Mouse (Mus musculus): ENCODE results near the gene Mfsd2b. TPM values are rescaled to one million over a fixed set of nuclear protein-coding genes. Genes with fewer than 3 reads are reported as not detected.
"Not testable (repeated sequence)": the region's sequence is repeated elsewhere in the genome, so short reads cannot be mapped to it uniquely, and the experiment has no call there.

The Mfsd2b gene
- polyA plus RNA-seq, 1 experiment from 2014 or later, result 4.9 TPM

GRCm38 (mm10) chr12:4906951-4907906 is 33.1 kb upstream of the Mfsd2b start, which contains the start of gene Ubxn2a:
Ubxn2a (minus strand) TSS chr12:4907705.
- Histone ChIP-seq H3K4me3 (ENCODE audit: low read depth, low read length) (peak within 1 kb of the TSS; percentile 63), H3K27ac (ENCODE audit: low read depth, low read length) (peak within 1 kb of the TSS; percentile 59), H3K9ac (ENCODE audit: low read length) (peak within 1 kb of the TSS; percentile 78), H3K4me1 (replicated peaks; ENCODE audit: control insufficient read depth, insufficient read depth, low read length) (no peaks in the 10 kb centered on the region), H3K9me3 (ENCODE audit: control insufficient read depth, low read length) (no peaks in the 10 kb centered on the region), H3K36me3 (ENCODE audit: control insufficient read depth, insufficient read depth, low read length) (no peaks in the 10 kb centered on the region), H3K27me3 (ENCODE audit: control insufficient read depth, insufficient read depth, low read length) (no peaks in the 10 kb centered on the region), H3K4me2 (ENCODE audit: low read depth, low read length, severe bottlenecking) (peak within 1 kb of the TSS; percentile 86)
- ATAC-seq (replicated peaks; ENCODE audit: low FRiP score) (peak; percentile 93), DNase-seq (ENCODE audit: low spot score) (peak; percentile 97)
- WGBS, result under 1% methylated on average over 122 of the region's 125 CpGs

GRCm38 (mm10) chr12:4906476-4906875 is 32.3 kb upstream of the Mfsd2b start:
- Histone ChIP-seq H3K27me3 (ENCODE audit: control insufficient read depth, insufficient read depth, low read length) (no peaks in the 10 kb centered on the region), H3K4me3 (ENCODE audit: low read depth, low read length) (peak overlapping the region; percentile 63), H3K27ac (ENCODE audit: low read depth, low read length) (no peak overlapping the region), H3K9ac (ENCODE audit: low read length) (peak overlapping the region; percentile 78; the same call in 1 of the 2 replicates), H3K4me1 (replicated peaks; ENCODE audit: control insufficient read depth, insufficient read depth, low read length) (no peaks in the 10 kb centered on the region), H3K9me3 (ENCODE audit: control insufficient read depth, low read length) (no peaks in the 10 kb centered on the region), H3K36me3 (ENCODE audit: control insufficient read depth, insufficient read depth, low read length) (no peaks in the 10 kb centered on the region), H3K4me2 (ENCODE audit: low read depth, low read length, severe bottlenecking) (peak overlapping the region; percentile 86)
- WGBS, result 67% methylated on average over 7 of the region's 7 CpGs
- no peak for DNase-seq (ENCODE audit: low spot score)
- no peak for ATAC-seq (replicated peaks; ENCODE audit: low FRiP score)

GRCm38 (mm10) chr12:4905946-4906345 is 31.8 kb upstream of the Mfsd2b start:
- Histone ChIP-seq H3K4me2 (ENCODE audit: low read depth, low read length, severe bottlenecking) (no peak overlapping the region), H3K36me3 (ENCODE audit: control insufficient read depth, insufficient read depth, low read length) (no peaks in the 10 kb centered on the region), H3K9me3 (ENCODE audit: control insufficient read depth, low read length) (no peaks in the 10 kb centered on the region), H3K27me3 (ENCODE audit: control insufficient read depth, insufficient read depth, low read length) (no peaks in the 10 kb centered on the region), H3K9ac (ENCODE audit: low read length) (no peak overlapping the region), H3K4me3 (ENCODE audit: low read depth, low read length) (no peak overlapping the region), H3K4me1 (replicated peaks; ENCODE audit: control insufficient read depth, insufficient read depth, low read length) (no peaks in the 10 kb centered on the region), H3K27ac (ENCODE audit: low read depth, low read length) (no peak overlapping the region)
- WGBS, result 79% methylated on average over 7 of the region's 7 CpGs
- DNase-seq (ENCODE audit: low spot score) (no peak), ATAC-seq (replicated peaks; ENCODE audit: low FRiP score) (no peak)

GRCm38 (mm10) chr12:4898024-4898423 is 23.9 kb upstream of the Mfsd2b start:
- WGBS, result 89% methylated on average over 5 of the region's 5 CpGs
- Histone ChIP-seq H3K27ac (ENCODE audit: low read depth, low read length) (no peak overlapping the region), H3K36me3 (ENCODE audit: control insufficient read depth, insufficient read depth, low read length) (no peaks in the 10 kb centered on the region; the same call in 1 of the 2 replicates), H3K9ac (ENCODE audit: low read length) (no peak overlapping the region), H3K9me3 (ENCODE audit: control insufficient read depth, low read length) (no peaks in the 10 kb centered on the region), H3K4me2 (ENCODE audit: low read depth, low read length, severe bottlenecking) (no peak overlapping the region), H3K4me1 (replicated peaks; ENCODE audit: control insufficient read depth, insufficient read depth, low read length) (no peaks in the 10 kb centered on the region), H3K27me3 (ENCODE audit: control insufficient read depth, insufficient read depth, low read length) (no peaks in the 10 kb centered on the region), H3K4me3 (ENCODE audit: low read depth, low read length) (no peak overlapping the region)
- DNase-seq (ENCODE audit: low spot score) (no peak), ATAC-seq (replicated peaks; ENCODE audit: low FRiP score) (no peak)

GRCm38 (mm10) chr12:4889891-4890290 is 15.7 kb upstream of the Mfsd2b start:
- no peaks in the 10 kb centered on the region for H3K9me3 ChIP-seq (ENCODE audit: control insufficient read depth, low read length)
- H3K4me2 ChIP-seq (ENCODE audit: low read depth, low read length, severe bottlenecking), result no peak overlapping the region
- no peak overlapping the region for H3K9ac ChIP-seq (ENCODE audit: low read length)
- H3K27me3 ChIP-seq (ENCODE audit: control insufficient read depth, insufficient read depth, low read length), result no peaks in the 10 kb centered on the region
- H3K27ac ChIP-seq (ENCODE audit: low read depth, low read length), result no peak overlapping the region
- no peak overlapping the region for H3K4me3 ChIP-seq (ENCODE audit: low read depth, low read length)
- no peak for DNase-seq (ENCODE audit: low spot score)
- no peaks in the 10 kb centered on the region; the same call in 1 of the 2 replicates for H3K36me3 ChIP-seq (ENCODE audit: control insufficient read depth, insufficient read depth, low read length)
- WGBS, result 98% methylated on average over 1 of the region's 1 CpGs
- no peaks in the 10 kb centered on the region for H3K4me1 ChIP-seq (replicated peaks; ENCODE audit: control insufficient read depth, insufficient read depth, low read length)
- ATAC-seq (replicated peaks; ENCODE audit: low FRiP score), result no peak

GRCm38 (mm10) chr12:4889251-4889650 is 15.1 kb upstream of the Mfsd2b start:
- DNase-seq (ENCODE audit: low spot score), result no peak
- Histone ChIP-seq H3K4me3 (ENCODE audit: low read depth, low read length) (no peak overlapping the region), H3K27ac (ENCODE audit: low read depth, low read length) (no peak overlapping the region), H3K4me1 (replicated peaks; ENCODE audit: control insufficient read depth, insufficient read depth, low read length) (no peaks in the 10 kb centered on the region), H3K9me3 (ENCODE audit: control insufficient read depth, low read length) (no peaks in the 10 kb centered on the region), H3K9ac (ENCODE audit: low read length) (no peak overlapping the region), H3K4me2 (ENCODE audit: low read depth, low read length, severe bottlenecking) (no peak overlapping the region), H3K27me3 (ENCODE audit: control insufficient read depth, insufficient read depth, low read length) (no peaks in the 10 kb centered on the region), H3K36me3 (ENCODE audit: control insufficient read depth, insufficient read depth, low read length) (no peaks in the 10 kb centered on the region; the same call in 1 of the 2 replicates)
- no peak for ATAC-seq (replicated peaks; ENCODE audit: low FRiP score)
- 93% methylated on average over 2 of the region's 2 CpGs for WGBS

- DNase-seq (ENCODE audit: low spot score) (no peak), ATAC-seq (replicated peaks; ENCODE audit: low FRiP score) (no peak)
- H3K4me2 ChIP-seq (ENCODE audit: low read depth, low read length, severe bottlenecking), result no peak overlapping the region
- H3K36me3 ChIP-seq (ENCODE audit: control insufficient read depth, insufficient read depth, low read length), result no peaks in the 10 kb centered on the region; the same call in 1 of the 2 replicates
- no peak overlapping the region for H3K9ac ChIP-seq (ENCODE audit: low read length)
- H3K4me1 ChIP-seq (replicated peaks; ENCODE audit: control insufficient read depth, insufficient read depth, low read length), result no peaks in the 10 kb centered on the region
- no peak overlapping the region for H3K27ac ChIP-seq (ENCODE audit: low read depth, low read length)
- no peaks in the 10 kb centered on the region for H3K27me3 ChIP-seq (ENCODE audit: control insufficient read depth, insufficient read depth, low read length)
- H3K9me3 ChIP-seq (ENCODE audit: control insufficient read depth, low read length), result no peaks in the 10 kb centered on the region
- no peak overlapping the region for H3K4me3 ChIP-seq (ENCODE audit: low read depth, low read length)
These were observed 14.6 kb upstream of the Mfsd2b start for GRCm38 (mm10) chr12:4888739-4889138.

GRCm38 (mm10) chr12:4886581-4886980 is 12.4 kb upstream of the Mfsd2b start:
- 94% methylated on average over 4 of the region's 4 CpGs for WGBS

More at GRCm38 (mm10) chr12:4886581-4886980, 12.4 kb upstream of the Mfsd2b start:
- H3K27me3 ChIP-seq (ENCODE audit: control insufficient read depth, insufficient read depth, low read length); H3K36me3 ChIP-seq (ENCODE audit: control insufficient read depth, insufficient read depth, low read length); H3K27ac ChIP-seq (ENCODE audit: low read depth, low read length); DNase-seq (ENCODE audit: low spot score); H3K4me2 ChIP-seq (ENCODE audit: low read depth, low read length, severe bottlenecking); H3K9me3 ChIP-seq (ENCODE audit: control insufficient read depth, low read length); H3K4me3 ChIP-seq (ENCODE audit: low read depth, low read length); ATAC-seq (replicated peaks; ENCODE audit: low FRiP score); H3K9ac ChIP-seq (ENCODE audit: low read length); H3K4me1 ChIP-seq (replicated peaks; ENCODE audit: control insufficient read depth, insufficient read depth, low read length): not testable (repeated sequence)
